Mouse (Mus musculus) liver, adult 2 months (tissue): Measurements from ENCODE around the gene Chrnb4.

Source experiments
- CTCF ChIP-seq: fragments of 200-500 bp; IDR thresholded peaks from 2 replicates; pipeline ENCODE4 v1.5.1; 2011; ENCODE audit warnings: low read depth, low read length, control low read depth
- POLR2A ChIP-seq: fragments of 200-500 bp; IDR thresholded peaks from 2 replicates; pipeline ENCODE4 v1.6.1; 2011; ENCODE audit warnings: low read length, control low read depth; ENCODE audit not compliant: insufficient read depth; ENCODE audit errors: extremely low read depth

GRCm38 (mm10) chr9:55043688-55044087 lies 4.9 kb downstream of the Chrnb4 start:
- TF ChIP-seq CTCF, result no peak
- no peak for TF ChIP-seq POLR2A
